Mouse (Mus musculus): ENCODE data around the gene Polk. TPM values are rescaled to one million over a fixed set of nuclear protein-coding genes. Genes with fewer than 3 reads are reported as not detected.

Gene Polk
- polyA plus RNA-seq (2012; rRNA removed) = 7.2 and 9.8 TPM in 2 replicates
- polyA plus RNA-seq (2014; fragmentation: Nextera tagmentation; extraction: Ambion mirVana) = 9.6 and 11.2 TPM in 2 replicates

GRCm38 (mm10) chr13:96542081-96542889 is at the start of gene Polk, which contains the start of gene Col4a3bp:
Polk (minus strand) TSS chr13:96542579.
Col4a3bp (plus strand) TSS chr13:96542618.
- Histone ChIP-seq H3K4me3 (replicated peaks; ENCODE audit: low read length) (peak within 1 kb of the TSS; percentile 95), H3K9ac (ENCODE audit: low read depth, low read length, severe bottlenecking) (peak within 1 kb of the TSS; percentile 91), H3K27ac (replicated peaks; ENCODE audit: low read depth, low read length) (peak within 1 kb of the TSS; percentile 89), H3K4me1 (ENCODE audit: control insufficient read depth, insufficient read depth, low read length) (0 out of 2 replicates have a peak, but pooled peaks cover 2% of the 10 kb centered on the region), H3K27me3 (ENCODE audit: control insufficient read depth, insufficient read depth, low read length) (no peaks in the 10 kb centered on the region), H3K4me2 (replicated peaks; ENCODE audit: low read depth, low read length, severe bottlenecking) (peak within 1 kb of the TSS; percentile 81), H3K9me3 (ENCODE audit: control insufficient read depth, low read length) (no peaks in the 10 kb centered on the region), H3K36me3 (ENCODE audit: control insufficient read depth, insufficient read depth, low read length) (no peaks in the 10 kb centered on the region)
- TF ChIP-seq POLR2A (IDR thresholded peaks at IDR 0.05; ENCODE audit: borderline replicate concordance, extremely low read depth, insufficient read depth, insufficient read length) = peak; percentile 85; the same call in 1 of the 2 replicates
- WGBS = under 1% methylated on average over 34 of the region's 50 CpGs
- DNase-seq (ENCODE audit: low spot score) (peak; percentile 98), ATAC-seq (ENCODE audit: low FRiP score, low read depth) (peak; percentile 99)

GRCm38 (mm10) chr13:96588642-96589041 is 46.3 kb upstream of the Polk start:
- no peak for TF ChIP-seq POLR2A (IDR thresholded peaks at IDR 0.05; ENCODE audit: borderline replicate concordance, extremely low read depth, insufficient read depth, insufficient read length)
- peak; percentile 22 for DNase-seq (ENCODE audit: low spot score)
- no peaks in the 10 kb centered on the region for H3K27me3 ChIP-seq (ENCODE audit: control insufficient read depth, insufficient read depth, low read length)

GRCm38 (mm10) chr13:96586540-96586939 is 44.2 kb upstream of the Polk start:
- 91% methylated on average over 5 of the region's 5 CpGs for WGBS
- H3K4me2 ChIP-seq (replicated peaks; ENCODE audit: low read depth, low read length, severe bottlenecking) = no peak overlapping the region
- H3K9me3 ChIP-seq (ENCODE audit: control insufficient read depth, low read length) = no peaks in the 10 kb centered on the region
- no peak overlapping the region for H3K4me3 ChIP-seq (replicated peaks; ENCODE audit: low read length)
- H3K27ac ChIP-seq (replicated peaks; ENCODE audit: low read depth, low read length) = no peak overlapping the region
- TF ChIP-seq POLR2A (IDR thresholded peaks at IDR 0.05; ENCODE audit: borderline replicate concordance, extremely low read depth, insufficient read depth, insufficient read length) = no peak
- no peaks in the 10 kb centered on the region for H3K36me3 ChIP-seq (ENCODE audit: control insufficient read depth, insufficient read depth, low read length)
- no peak overlapping the region for H3K9ac ChIP-seq (ENCODE audit: low read depth, low read length, severe bottlenecking)
- DNase-seq (ENCODE audit: low spot score) (no peak), ATAC-seq (ENCODE audit: low FRiP score, low read depth) (no peak)
- H3K27me3 ChIP-seq (ENCODE audit: control insufficient read depth, insufficient read depth, low read length) = no peaks in the 10 kb centered on the region
- no peaks in the 10 kb centered on the region for H3K4me1 ChIP-seq (ENCODE audit: control insufficient read depth, insufficient read depth, low read length)

More at GRCm38 (mm10) chr13:96588642-96589041, 46.3 kb upstream of the Polk start:
- WGBS = 83% methylated on average over 1 of the region's 1 CpGs
- H3K27ac ChIP-seq (replicated peaks; ENCODE audit: low read depth, low read length) = no peak overlapping the region
- H3K9me3 ChIP-seq (ENCODE audit: control insufficient read depth, low read length) = no peaks in the 10 kb centered on the region
- no peak for ATAC-seq (ENCODE audit: low FRiP score, low read depth)
- no peak overlapping the region for H3K4me3 ChIP-seq (replicated peaks; ENCODE audit: low read length)
- H3K4me1 ChIP-seq (ENCODE audit: control insufficient read depth, insufficient read depth, low read length) = no peaks in the 10 kb centered on the region
- no peak overlapping the region for H3K4me2 ChIP-seq (replicated peaks; ENCODE audit: low read depth, low read length, severe bottlenecking)
- no peak overlapping the region for H3K9ac ChIP-seq (ENCODE audit: low read depth, low read length, severe bottlenecking)
- H3K36me3 ChIP-seq (ENCODE audit: control insufficient read depth, insufficient read depth, low read length) = no peaks in the 10 kb centered on the region

GRCm38 (mm10) chr13:96584201-96584600 is 41.8 kb upstream of the Polk start:
- no peak for ATAC-seq (ENCODE audit: low FRiP score, low read depth)
- Histone ChIP-seq H3K9me3 (ENCODE audit: control insufficient read depth, low read length) (no peaks in the 10 kb centered on the region), H3K4me3 (replicated peaks; ENCODE audit: low read length) (no peak overlapping the region), H3K4me1 (ENCODE audit: control insufficient read depth, insufficient read depth, low read length) (peaks cover 3% of the 10 kb centered on the region; the same call in 1 of the 2 replicates), H3K4me2 (replicated peaks; ENCODE audit: low read depth, low read length, severe bottlenecking) (no peak overlapping the region), H3K36me3 (ENCODE audit: control insufficient read depth, insufficient read depth, low read length) (no peaks in the 10 kb centered on the region), H3K9ac (ENCODE audit: low read depth, low read length, severe bottlenecking) (no peak overlapping the region), H3K27me3 (ENCODE audit: control insufficient read depth, insufficient read depth, low read length) (no peaks in the 10 kb centered on the region), H3K27ac (replicated peaks; ENCODE audit: low read depth, low read length) (no peak overlapping the region)
- DNase-seq (ENCODE audit: low spot score) = no peak
- TF ChIP-seq POLR2A (IDR thresholded peaks at IDR 0.05; ENCODE audit: borderline replicate concordance, extremely low read depth, insufficient read depth, insufficient read length) = no peak
- WGBS = 95% methylated on average over 2 of the region's 2 CpGs

- no peaks in the 10 kb centered on the region for H3K27me3 ChIP-seq (ENCODE audit: control insufficient read depth, insufficient read depth, low read length)
- H3K9ac ChIP-seq (ENCODE audit: low read depth, low read length, severe bottlenecking) = no peak overlapping the region
- no peak overlapping the region for H3K27ac ChIP-seq (replicated peaks; ENCODE audit: low read depth, low read length)
- H3K4me3 ChIP-seq (replicated peaks; ENCODE audit: low read length) = no peak overlapping the region
- peaks cover 3% of the 10 kb centered on the region; the same call in 1 of the 2 replicates for H3K4me1 ChIP-seq (ENCODE audit: control insufficient read depth, insufficient read depth, low read length)
- 37% methylated on average over 1 of the region's 1 CpGs for WGBS
- no peak for ATAC-seq (ENCODE audit: low FRiP score, low read depth)
- no peak overlapping the region for H3K4me2 ChIP-seq (replicated peaks; ENCODE audit: low read depth, low read length, severe bottlenecking)
- H3K9me3 ChIP-seq (ENCODE audit: control insufficient read depth, low read length) = no peaks in the 10 kb centered on the region
- peak; percentile 69 for DNase-seq (ENCODE audit: low spot score)
- no peaks in the 10 kb centered on the region for H3K36me3 ChIP-seq (ENCODE audit: control insufficient read depth, insufficient read depth, low read length)
- no peak for TF ChIP-seq POLR2A (IDR thresholded peaks at IDR 0.05; ENCODE audit: borderline replicate concordance, extremely low read depth, insufficient read depth, insufficient read length)
Observed at GRCm38 (mm10) chr13:96579979-96580378, 37.6 kb upstream of the Polk start.
